Mouse (Mus musculus) kidney, embryonic 16.5 days (tissue): ENCODE data around the gene Szt2. TPM values are rescaled to one million over a fixed set of nuclear protein-coding genes. Genes with fewer than 3 reads are reported as not detected.

Experiments
- ATAC-seq: fragments of 200-750 bp; cut with Nextera tagmentation; 2 replicates; pipeline ENCODE4 v1.8.0; 2017; ENCODE audit warnings: moderate TSS enrichment; ENCODE audit not compliant: low FRiP score, low TSS enrichment
- H3K27ac ChIP-seq: fragments of 300-500 bp; sonication (generic); 2 replicates; pipeline ENCODE4 v1.5.1; 2014; ENCODE audit warnings: low read length
- H3K27me3 ChIP-seq: fragments of 300-500 bp; sonication (generic); 2 replicates; pipeline ENCODE4 v1.6.1; 2014; ENCODE audit warnings: low read length, control low read depth, mixed read lengths; ENCODE audit not compliant: insufficient read depth
- H3K36me3 ChIP-seq: fragments of 300-500 bp; sonication (generic); 2 replicates; pipeline ENCODE4 v1.6.1; 2014; ENCODE audit warnings: low read length, control low read depth, mixed read lengths; ENCODE audit not compliant: insufficient read depth
- H3K4me1 ChIP-seq: fragments of 300-500 bp; sonication (generic); 2 replicates; pipeline ENCODE4 v1.6.1; 2014; ENCODE audit warnings: low read length, control low read depth, mixed read lengths; ENCODE audit not compliant: insufficient read depth
- H3K4me2 ChIP-seq: fragments of 300-500 bp; sonication (generic); replicated peaks from 2 replicates; pipeline ENCODE4 v1.6.1; 2014; ENCODE audit warnings: low read depth, low read length
- H3K4me3 ChIP-seq: fragments of 300-500 bp; sonication (generic); 2 replicates; pipeline ENCODE4 v1.5.1; 2014; ENCODE audit warnings: mild to moderate bottlenecking, low read length
- H3K9ac ChIP-seq: fragments of 300-500 bp; sonication (generic); replicated peaks from 2 replicates; pipeline ENCODE4 v1.6.1; 2014; ENCODE audit warnings: low read length
- H3K9me3 ChIP-seq: fragments of 300-500 bp; sonication (generic); 2 replicates; pipeline ENCODE4 v1.6.1; 2016; ENCODE audit warnings: low read length, control low read depth
- WGBS: fragments of 180-500 bp; shearing (Covaris S2); extraction: QIAGEN DNeasy Blood & Tissue Kit; methylation state at CpG from one replicate; pipeline ENCODE4 v1.1.7; 2014; 5-methylcytosine and 5-hydroxymethylcytosine counted together
- polyA plus RNA-seq: library from polyadenylated mRNA; unstranded; fragments of >200 nt; fragmentation: Nextera tagmentation; extraction: Ambion mirVana; gene quantifications from 2 replicates; pipeline ENCODE4 v1.2.1, GENCODE M21; 2015

The Szt2 gene
- polyA plus RNA-seq, 1 experiment from 2014 or later: 8.1 TPM

DNA sequence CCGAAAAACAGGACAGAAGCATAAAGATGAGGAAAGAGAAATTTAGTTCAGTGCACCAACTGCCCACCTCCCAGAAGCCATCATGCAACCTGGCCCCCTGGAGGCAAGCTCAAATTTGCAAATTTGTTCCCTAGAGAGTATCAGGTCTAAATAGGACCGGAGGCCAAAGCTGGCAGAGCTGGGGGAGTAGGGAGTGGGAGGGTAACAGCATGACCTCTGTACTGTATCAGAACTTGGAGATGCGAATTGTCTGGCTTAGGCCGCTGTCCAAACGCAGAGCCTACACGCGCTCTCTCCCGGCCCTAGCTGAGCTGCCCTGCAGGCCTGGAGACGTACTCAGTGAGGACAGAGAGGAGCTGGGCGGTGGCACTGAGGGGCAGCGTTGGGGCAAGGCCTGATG lies 18.9 kb downstream of the Szt2 start:
- H3K27me3 ChIP-seq: no peaks in the 10 kb centered on the region

GRCm38 (mm10) chr4:118387316-118387715 lies 21.8 kb downstream of the Szt2 start:
- ATAC-seq: no peak
- Histone ChIP-seq H3K4me2 (no peak overlapping the region), H3K4me3 (no peak overlapping the region), H3K27me3 (no peaks in the 10 kb centered on the region), H3K4me1 (no peaks in the 10 kb centered on the region), H3K9me3 (no peaks in the 10 kb centered on the region), H3K27ac (no peak overlapping the region), H3K9ac (no peak overlapping the region), H3K36me3 (peaks cover 89% of the 10 kb centered on the region)
- 91% methylated on average over 8 of the region's 8 CpGs for WGBS

More for the DNA sequence above, 18.9 kb downstream of the Szt2 start:
- no peak for ATAC-seq
- Histone ChIP-seq H3K4me2 (no peak overlapping the region), H3K9me3 (no peaks in the 10 kb centered on the region), H3K27ac (no peak overlapping the region), H3K36me3 (peaks cover 86% of the 10 kb centered on the region), H3K4me3 (no peak overlapping the region), H3K4me1 (no peaks in the 10 kb centered on the region), H3K9ac (no peak overlapping the region)
- WGBS: 87% methylated on average over 11 of the region's 11 CpGs

GRCm38 (mm10) chr4:118383271-118383670 lies 25.8 kb downstream of the Szt2 start:
- Histone ChIP-seq H3K27ac (no peak overlapping the region), H3K4me1 (no peaks in the 10 kb centered on the region), H3K36me3 (peaks cover 90% of the 10 kb centered on the region), H3K4me2 (no peak overlapping the region), H3K9ac (no peak overlapping the region), H3K4me3 (no peak overlapping the region), H3K27me3 (no peaks in the 10 kb centered on the region), H3K9me3 (no peaks in the 10 kb centered on the region)
- no peak for ATAC-seq
- WGBS: 86% methylated on average over 7 of the region's 7 CpGs

DNA sequence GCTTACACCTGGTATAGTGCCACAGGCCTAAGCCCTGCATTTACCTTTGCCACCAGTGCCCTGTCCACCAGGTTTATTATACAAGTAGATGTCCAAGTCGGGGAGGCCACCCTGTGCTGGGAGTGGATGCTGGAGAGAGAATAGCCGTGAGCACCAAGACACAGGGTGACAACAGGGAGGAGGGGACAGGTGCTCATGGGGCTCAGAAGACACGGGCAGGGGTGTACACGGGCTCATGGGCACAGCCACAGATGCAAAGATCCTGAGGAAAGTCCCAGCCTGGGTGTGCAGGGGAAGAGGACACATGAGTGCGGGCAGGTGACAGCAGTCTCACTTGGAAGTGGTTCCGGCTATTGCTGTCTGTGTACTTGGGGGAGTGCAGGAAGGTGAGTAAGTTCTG lies 33.1 kb downstream of the Szt2 start:
- H3K36me3 ChIP-seq: peaks cover 86% of the 10 kb centered on the region
- no peaks in the 10 kb centered on the region for H3K9me3 ChIP-seq
- no peak overlapping the region for H3K4me2 ChIP-seq
- H3K27me3 ChIP-seq: no peaks in the 10 kb centered on the region
- H3K4me1 ChIP-seq: no peaks in the 10 kb centered on the region
- ATAC-seq: no peak
- no peak overlapping the region for H3K27ac ChIP-seq
- WGBS: 94% methylated on average over 6 of the region's 6 CpGs
- no peak overlapping the region for H3K4me3 ChIP-seq
- H3K9ac ChIP-seq: no peak overlapping the region

DNA sequence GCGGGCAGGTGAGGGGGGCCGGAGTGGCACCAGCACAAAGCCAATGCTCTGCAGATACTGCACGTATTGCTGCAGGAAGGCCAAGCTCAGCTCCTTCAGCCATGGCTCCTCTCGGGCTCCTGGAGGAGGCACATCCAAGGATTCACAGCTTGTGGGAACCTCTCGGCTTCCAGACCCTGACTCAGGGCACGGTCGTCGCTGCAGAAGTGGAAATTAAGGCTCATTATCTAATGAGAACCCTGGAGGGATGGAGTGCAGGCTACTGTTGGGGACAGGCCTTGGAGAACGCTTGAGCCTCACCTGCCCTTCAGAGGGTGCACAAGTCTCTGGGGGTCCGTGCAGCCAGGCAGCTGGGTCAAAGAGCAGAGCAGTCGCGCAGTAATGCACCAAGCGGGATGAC lies 37.3 kb downstream of the Szt2 start:
- no peak overlapping the region for H3K4me3 ChIP-seq
- H3K36me3 ChIP-seq: peaks cover 70% of the 10 kb centered on the region
- no peak overlapping the region for H3K9ac ChIP-seq
- no peaks in the 10 kb centered on the region for H3K4me1 ChIP-seq
- no peaks in the 10 kb centered on the region for H3K9me3 ChIP-seq
- 90% methylated on average over 13 of the region's 13 CpGs for WGBS
- no peak overlapping the region for H3K4me2 ChIP-seq
- H3K27ac ChIP-seq: no peak overlapping the region
- H3K27me3 ChIP-seq: no peaks in the 10 kb centered on the region
- no peak for ATAC-seq

DNA sequence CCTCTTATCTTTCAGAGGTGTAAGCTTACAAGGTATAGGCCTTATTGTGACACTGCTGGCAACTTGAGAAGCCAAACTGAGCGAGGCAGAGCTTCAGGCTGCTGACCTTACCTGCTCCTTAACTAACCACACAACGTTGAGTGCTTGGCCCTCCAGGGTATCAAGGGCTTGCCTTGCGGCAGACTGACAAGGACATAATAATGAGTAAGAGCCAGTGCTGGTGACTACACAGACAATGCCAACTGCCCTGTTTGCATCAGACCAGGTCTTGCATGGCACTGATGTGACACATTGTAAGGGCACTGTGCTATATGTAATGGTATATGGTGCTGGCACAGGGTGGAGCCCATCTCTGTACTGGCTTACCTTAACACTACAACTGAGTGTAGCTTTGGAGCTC lies 40.5 kb downstream of the Szt2 start:
- Histone ChIP-seq H3K27ac (no peak overlapping the region), H3K4me3 (no peak overlapping the region), H3K9me3 (no peaks in the 10 kb centered on the region), H3K27me3 (no peaks in the 10 kb centered on the region), H3K4me2 (no peak overlapping the region), H3K9ac (no peak overlapping the region), H3K4me1 (no peaks in the 10 kb centered on the region), H3K36me3 (peaks cover 71% of the 10 kb centered on the region)
- WGBS: 77% methylated on average over 3 of the region's 3 CpGs
- ATAC-seq: no peak

DNA sequence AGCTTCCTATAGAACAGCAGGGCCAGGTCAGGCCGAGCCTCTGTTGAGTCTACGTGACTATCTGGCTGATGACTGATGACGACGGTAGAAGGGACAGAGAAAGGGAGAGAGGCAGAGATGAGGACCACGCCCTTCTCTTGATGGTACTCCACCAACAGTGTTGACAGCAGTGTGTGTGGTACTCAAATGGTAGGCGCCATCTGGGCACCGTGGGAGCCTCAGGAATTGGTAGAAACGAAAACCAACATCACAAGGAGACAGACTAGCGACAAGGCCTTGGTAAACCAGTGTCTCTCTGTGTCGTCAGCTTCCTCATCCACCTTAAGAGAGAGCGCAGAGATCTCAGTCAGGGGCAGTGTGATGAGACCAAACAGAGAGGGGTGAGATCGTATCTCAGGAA lies 41.5 kb downstream of the Szt2 start:
- Histone ChIP-seq H3K4me2 (no peak overlapping the region), H3K4me3 (no peak overlapping the region), H3K27ac (no peak overlapping the region), H3K27me3 (no peaks in the 10 kb centered on the region), H3K4me1 (no peaks in the 10 kb centered on the region), H3K36me3 (peaks cover 71% of the 10 kb centered on the region), H3K9me3 (no peaks in the 10 kb centered on the region), H3K9ac (no peak overlapping the region)
- WGBS: 87% methylated on average over 12 of the region's 12 CpGs
- ATAC-seq: no peak

GRCm38 (mm10) chr4:118365991-118366390 lies 43.1 kb downstream of the Szt2 start:
- no peak overlapping the region for H3K27ac ChIP-seq
- peaks cover 68% of the 10 kb centered on the region for H3K36me3 ChIP-seq
- H3K4me1 ChIP-seq: peaks cover under 1% of the 10 kb centered on the region; the same call in 1 of the 2 replicates
- no peak overlapping the region for H3K4me3 ChIP-seq
- WGBS: 87% methylated on average over 14 of the region's 14 CpGs
- no peaks in the 10 kb centered on the region for H3K27me3 ChIP-seq
- no peaks in the 10 kb centered on the region for H3K9me3 ChIP-seq
- H3K4me2 ChIP-seq: no peak overlapping the region
- no peak for ATAC-seq
- H3K9ac ChIP-seq: no peak overlapping the region

GRCm38 (mm10) chr4:118364641-118365040 lies 44.4 kb downstream of the Szt2 start:
- ATAC-seq: no peak
- WGBS: 95% methylated on average over 13 of the region's 13 CpGs
- no peak overlapping the region for H3K4me2 ChIP-seq
- H3K9ac ChIP-seq: no peak overlapping the region
- H3K27ac ChIP-seq: no peak overlapping the region
- H3K9me3 ChIP-seq: no peaks in the 10 kb centered on the region
- peaks cover 8% of the 10 kb centered on the region for H3K4me1 ChIP-seq
- H3K36me3 ChIP-seq: peaks cover 59% of the 10 kb centered on the region
- no peaks in the 10 kb centered on the region for H3K27me3 ChIP-seq
- H3K4me3 ChIP-seq: no peak overlapping the region

- Histone ChIP-seq H3K27ac (no peak overlapping the region), H3K9me3 (no peaks in the 10 kb centered on the region), H3K4me1 (peaks cover 11% of the 10 kb centered on the region), H3K36me3 (peaks cover 53% of the 10 kb centered on the region), H3K4me2 (no peak overlapping the region), H3K27me3 (no peaks in the 10 kb centered on the region), H3K4me3 (no peak overlapping the region), H3K9ac (no peak overlapping the region)
- WGBS: 94% methylated on average over 3 of the region's 3 CpGs
- no peak for ATAC-seq
These were observed 45.1 kb downstream of the Szt2 start for GRCm38 (mm10) chr4:118363985-118364384.

DNA sequence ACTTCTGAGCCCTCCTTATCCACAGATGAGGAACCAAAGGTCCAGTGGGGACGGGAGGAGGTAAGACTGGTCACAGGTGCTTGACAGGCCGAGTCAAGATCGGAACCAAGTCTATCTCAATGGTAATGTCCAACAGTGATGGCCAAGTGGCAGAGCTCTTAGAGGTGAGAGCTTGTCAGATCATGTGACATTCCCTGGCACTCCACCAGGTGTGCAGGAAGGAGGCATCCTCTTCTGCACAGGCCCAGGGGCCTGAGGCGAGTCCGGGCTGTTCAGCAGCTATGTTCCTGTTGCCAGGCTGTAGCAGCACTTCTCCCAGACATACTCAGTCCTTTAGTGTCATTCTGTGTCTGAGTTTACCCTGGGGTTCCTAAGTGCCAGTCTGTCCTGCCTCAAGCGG lies 46.2 kb downstream of the Szt2 start:
- Histone ChIP-seq H3K27ac (no peak overlapping the region), H3K4me3 (no peak overlapping the region), H3K9me3 (no peaks in the 10 kb centered on the region), H3K27me3 (no peaks in the 10 kb centered on the region), H3K4me1 (peaks cover 11% of the 10 kb centered on the region), H3K4me2 (no peak overlapping the region), H3K36me3 (peaks cover 46% of the 10 kb centered on the region), H3K9ac (no peak overlapping the region)
- no peak for ATAC-seq
- 92% methylated on average over 6 of the region's 6 CpGs for WGBS
